8 mouse cellular contexts compared by ENCODE assay signal in the genomic region with DNA sequence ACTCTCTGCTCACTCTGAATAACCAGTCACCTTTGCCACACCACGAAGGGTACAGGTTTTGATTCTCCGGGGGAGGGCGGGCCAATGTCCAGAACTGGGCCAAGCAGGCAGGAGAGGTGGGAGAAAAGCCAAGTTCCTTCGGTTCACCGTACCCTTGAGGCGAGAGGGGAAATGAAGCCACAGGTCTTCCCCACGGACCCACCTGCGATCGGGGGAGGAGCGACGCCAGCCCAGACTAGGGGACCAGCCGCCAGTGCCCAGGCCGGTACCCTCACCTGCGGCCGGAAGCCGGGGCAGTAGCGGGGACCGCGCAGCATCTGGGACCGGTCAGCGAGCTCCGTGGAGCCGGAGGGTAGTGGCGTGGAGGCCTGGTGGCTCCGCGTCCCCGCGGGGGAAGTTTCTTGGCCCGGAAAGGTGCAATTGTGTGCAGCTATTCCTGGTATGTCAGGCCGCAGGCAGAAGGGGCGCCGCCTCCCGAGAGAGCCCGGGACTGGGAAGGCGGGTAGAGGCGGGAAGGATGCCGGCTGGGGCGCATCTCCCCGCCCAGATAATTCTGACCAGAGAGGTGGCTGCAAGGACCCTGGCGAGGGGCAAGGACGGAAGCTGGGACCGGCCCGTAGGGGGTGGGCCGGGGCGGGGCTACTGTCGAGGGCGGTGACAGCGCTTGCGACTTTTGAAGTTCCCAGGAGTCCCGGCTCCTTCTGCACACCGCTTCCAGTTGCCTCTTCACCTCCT. TPM values are rescaled to one million over a fixed set of nuclear protein-coding genes. Genes with fewer than 3 reads are reported as not detected.
A peak's percentile ranks its signal among the peaks of the same experiment; 100 is the strongest.
DNase-seq lines count a peak whose midpoint lies in the region; ATAC-seq and TF ChIP-seq lines count a peak whose summit lies in the region.

A gene (minus strand): TSS at position 578 of the 735 bp plus-strand sequence.
A gene (plus strand): TSS at position 721 of the 735 bp plus-strand sequence.

- H3K36me3 ChIP-seq in ES-Bruce4 (ENCODE audit: control insufficient read depth, insufficient read depth, low read length, poor library complexity, severe bottlenecking), result no peaks in the 10 kb centered on the region
- no peaks in the 10 kb centered on the region for H3K36me3 ChIP-seq in forebrain, embryonic 14.5 days (ENCODE audit: control insufficient read depth, insufficient read depth, low read length)
- no peaks in the 10 kb centered on the region for H3K36me3 ChIP-seq in lung, postnatal 0 days (ENCODE audit: insufficient read depth, low read length)

- peak; percentile 84 for ATAC-seq in forebrain, embryonic 14.5 days
- ATAC-seq in lung, postnatal 0 days, result peak; percentile 92

- under 1% methylated on average over 51 of the region's 51 CpGs for WGBS in forebrain, embryonic 14.5 days
- WGBS in lung, postnatal 0 days, result under 1% methylated on average over 45 of the region's 51 CpGs

- H3K4me2 ChIP-seq in forebrain, embryonic 14.5 days (ENCODE audit: low read length), result peak within 1 kb of the TSS; percentile 100
- H3K4me2 ChIP-seq in lung, postnatal 0 days (replicated peaks; ENCODE audit: low read depth, low read length), result peak within 1 kb of the TSS; percentile 94

- peak within 1 kb of the TSS; percentile 8; the same call in 1 of the 2 replicates for H3K27ac ChIP-seq in ES-Bruce4 (ENCODE audit: insufficient read depth, low read length)
- H3K27ac ChIP-seq in forebrain, embryonic 14.5 days (ENCODE audit: low read depth, low read length), result no peak within 1 kb of the TSS
- H3K27ac ChIP-seq in lung, postnatal 0 days (ENCODE audit: low read length), result no peak within 1 kb of the TSS

- no peak for TF ChIP-seq EP300 in ES-Bruce4 (IDR thresholded peaks at IDR 0.05; ENCODE audit: insufficient read depth, low read depth, low read length)
- no peak for TF ChIP-seq EP300 in lung, postnatal 0 days (IDR thresholded peaks at IDR 0.05)

- no peaks in the 10 kb centered on the region for H3K27me3 ChIP-seq in ES-Bruce4 (ENCODE audit: control insufficient read depth, insufficient read depth, low read length, poor library complexity, severe bottlenecking)
- H3K27me3 ChIP-seq in forebrain, embryonic 14.5 days (replicated peaks; ENCODE audit: control insufficient read depth, insufficient read depth, low read length), result peaks cover 16% of the 10 kb centered on the region; the same call in 1 of the 2 replicates
- peaks cover 7% of the 10 kb centered on the region; the same call in 1 of the 2 replicates for H3K27me3 ChIP-seq in lung, postnatal 0 days (replicated peaks; ENCODE audit: insufficient read depth, low read length)

- no peaks in the 10 kb centered on the region for H3K9me3 ChIP-seq in ES-Bruce4 (replicated peaks; ENCODE audit: control insufficient read depth, insufficient read depth, low read length, poor library complexity, severe bottlenecking)
- no peaks in the 10 kb centered on the region for H3K9me3 ChIP-seq in forebrain, embryonic 14.5 days (replicated peaks; ENCODE audit: control insufficient read depth, low read length)
- H3K9me3 ChIP-seq in lung, postnatal 0 days (ENCODE audit: low read length), result no peaks in the 10 kb centered on the region

- H3K4me1 ChIP-seq in ES-Bruce4 (ENCODE audit: control insufficient read depth, insufficient read depth, low read length), result no peaks in the 10 kb centered on the region
- no peaks in the 10 kb centered on the region; the same call in 1 of the 2 replicates for H3K4me1 ChIP-seq in forebrain, embryonic 14.5 days (ENCODE audit: control insufficient read depth, insufficient read depth, low read length)
- no peaks in the 10 kb centered on the region for H3K4me1 ChIP-seq in lung, postnatal 0 days (ENCODE audit: insufficient read depth, low read depth, low read length)

- TF ChIP-seq POLR2A in ES-Bruce4 (IDR thresholded peaks at IDR 0.05; ENCODE audit: insufficient read depth, low read length), result peak; percentile 27

- peak within 1 kb of the TSS; percentile 77 for H3K4me3 ChIP-seq in ES-Bruce4 (ENCODE audit: low read depth, low read length)
- peak within 1 kb of the TSS; percentile 64 for H3K4me3 ChIP-seq in forebrain, embryonic 14.5 days (ENCODE audit: low read depth, low read length)
- peak within 1 kb of the TSS; percentile 59 for H3K4me3 ChIP-seq in lung, postnatal 0 days (ENCODE audit: low read depth, low read length)

- no peak for TF ChIP-seq CTCF in ES-Bruce4 (IDR thresholded peaks at IDR 0.05; ENCODE audit: low read depth, low read length)
- TF ChIP-seq CTCF in lung, postnatal 0 days (IDR thresholded peaks at IDR 0.05), result peak; percentile 30

- peak; percentile 18 for DNase-seq in brain, adult 2 months (ENCODE audit: low read depth, low spot score)
- DNase-seq in forebrain, embryonic 14.5 days (ENCODE audit: low spot score), result peak; percentile 49
- DNase-seq in heart, postnatal 14 days, result peak; percentile 67 to 74
- peak; percentile 85 to 89 for DNase-seq in kidney, postnatal 4 days
- DNase-seq in lung, postnatal 0 days (ENCODE audit: low spot score), result peak; percentile 67
- peak; percentile 48 for DNase-seq in ovary, postnatal 14 days (ENCODE audit: low spot score)
- peak; percentile 84 for DNase-seq in urinary bladder, postnatal 14 days (ENCODE audit: low spot score)

- intact Hi-C loops in heart, postnatal 14 days (cut with DNase I), result no loop called here

- H3K9ac ChIP-seq in ES-Bruce4 (ENCODE audit: low read depth, poor library complexity, severe bottlenecking), result peak within 1 kb of the TSS; percentile 86
- peak within 1 kb of the TSS; percentile 57 for H3K9ac ChIP-seq in forebrain, embryonic 14.5 days (ENCODE audit: low read length)
- peak within 1 kb of the TSS; percentile 34; the same call in 1 of the 2 replicates for H3K9ac ChIP-seq in lung, postnatal 0 days (replicated peaks; ENCODE audit: low read depth)

RNA-seq across cellular contexts. Expression of the first gene that starts in this region (rescaled TPM):
- polyA plus RNA-seq in ES-Bruce4 (2011; ENCODE audit: insufficient read depth, insufficient read length, low read depth, missing spikeins), result not detected in 2 replicates
- polyA plus RNA-seq in forebrain, embryonic 14.5 days (2014; fragmentation: Nextera tagmentation; extraction: Ambion mirVana), result 0.59 TPM in 1 of 2 replicates, not detected in the other
- 1 to 10 TPM; 1.2 to 1.3 TPM for total RNA-seq in heart, postnatal 14 days (2021)
- 1.9 and 2.1 TPM in 2 replicates for polyA plus RNA-seq in lung, postnatal 0 days (2015; fragmentation: Nextera tagmentation; extraction: Ambion mirVana)

RNA-seq across cellular contexts. Expression of the second gene that starts in this region (rescaled TPM):
- polyA plus RNA-seq in ES-Bruce4 (2011; ENCODE audit: insufficient read depth, insufficient read length, low read depth, missing spikeins), result 27.0 and 28.2 TPM in 2 replicates
- polyA plus RNA-seq in forebrain, embryonic 14.5 days (2014; fragmentation: Nextera tagmentation; extraction: Ambion mirVana), result 4.4 and 9.6 TPM in 2 replicates
- 100 to 1,000 TPM; 375 to 378 TPM for total RNA-seq in heart, postnatal 14 days (2021)
- polyA plus RNA-seq in lung, postnatal 0 days (2015; fragmentation: Nextera tagmentation; extraction: Ambion mirVana), result 125 and 152 TPM in 2 replicates

Comparison
In these comparisons a context has a peak if more than half of its experiments do, and no peak if none do; other contexts are left out.
1. H3K9ac ChIP-seq: peak in every context shown above with its lines; median percentile 86 in ES-Bruce4; 57 in forebrain, embryonic 14.5 days; 34 in lung, postnatal 0 days.
2. DNase-seq: peak in every context shown above with its lines; median percentile 87 in kidney, postnatal 4 days; 84 in urinary bladder, postnatal 14 days; 70 in heart, postnatal 14 days; 67 in lung, postnatal 0 days; 49 in forebrain, embryonic 14.5 days; 48 in ovary, postnatal 14 days; 18 in brain, adult 2 months.